Mouse (Mus musculus) heart, embryonic 13.5 days (tissue): ENCODE data around the gene Ubald1. TPM values are rescaled to one million over a fixed set of nuclear protein-coding genes. Genes with fewer than 3 reads are reported as not detected.

Experiments
- ATAC-seq: fragments of 200-750 bp; cut with Nextera tagmentation; 2 replicates; pipeline ENCODE4 v1.8.0; 2017; ENCODE audit warnings: moderate TSS enrichment; ENCODE audit not compliant: insufficient number of reproducible peaks, low FRiP score, low TSS enrichment; ENCODE audit errors: extremely low read depth
- H3K27ac ChIP-seq: fragments of 300-500 bp; sonication (generic); replicated peaks from 2 replicates; pipeline ENCODE4 v1.5.1; 2015; ENCODE audit warnings: moderate library complexity, mild to moderate bottlenecking, inconsistent platforms
- H3K27me3 ChIP-seq: fragments of 300-500 bp; sonication (generic); replicated peaks from 2 replicates; pipeline ENCODE4 v1.6.1; 2015; ENCODE audit warnings: mild to moderate bottlenecking, inconsistent platforms
- H3K36me3 ChIP-seq: fragments of 300-500 bp; sonication (generic); 2 replicates; pipeline ENCODE4 v1.6.1; 2015; ENCODE audit warnings: mild to moderate bottlenecking, inconsistent platforms
- H3K4me1 ChIP-seq: fragments of 300-500 bp; sonication (generic); 2 replicates; pipeline ENCODE4 v1.6.1; 2015; ENCODE audit warnings: inconsistent platforms
- H3K4me2 ChIP-seq: fragments of 300-500 bp; sonication (generic); 2 replicates; pipeline ENCODE4 v1.6.1; 2015; ENCODE audit warnings: inconsistent platforms, mild to moderate bottlenecking, moderate library complexity
- H3K4me3 ChIP-seq: fragments of 300-500 bp; sonication (generic); 2 replicates; pipeline ENCODE4 v1.5.1; 2015; ENCODE audit warnings: moderate library complexity, mild to moderate bottlenecking, inconsistent platforms
- H3K9ac ChIP-seq: fragments of 300-500 bp; sonication (generic); 2 replicates; pipeline ENCODE4 v1.6.1; 2015; ENCODE audit warnings: inconsistent platforms, mild to moderate bottlenecking, moderate library complexity
- H3K9me3 ChIP-seq: fragments of 300-500 bp; sonication (generic); 2 replicates; pipeline ENCODE4 v1.6.1; 2016; ENCODE audit warnings: inconsistent platforms
- WGBS: fragments of 180-500 bp; shearing (Covaris S2); methylation state at CpG from one replicate; pipeline ENCODE4 v1.1.7; 2015; ENCODE audit warnings: mixed read lengths; 5-methylcytosine and 5-hydroxymethylcytosine counted together
- polyA plus RNA-seq: library from polyadenylated mRNA; unstranded; fragments of >200 nt; fragmentation: Nextera tagmentation; extraction: Ambion mirVana; gene quantifications from 2 replicates; pipeline ENCODE4 v1.2.1, GENCODE M21; 2015

Gene Ubald1
- polyA plus RNA-seq, 1 experiment from 2014 or later = 26.6 TPM

DNA sequence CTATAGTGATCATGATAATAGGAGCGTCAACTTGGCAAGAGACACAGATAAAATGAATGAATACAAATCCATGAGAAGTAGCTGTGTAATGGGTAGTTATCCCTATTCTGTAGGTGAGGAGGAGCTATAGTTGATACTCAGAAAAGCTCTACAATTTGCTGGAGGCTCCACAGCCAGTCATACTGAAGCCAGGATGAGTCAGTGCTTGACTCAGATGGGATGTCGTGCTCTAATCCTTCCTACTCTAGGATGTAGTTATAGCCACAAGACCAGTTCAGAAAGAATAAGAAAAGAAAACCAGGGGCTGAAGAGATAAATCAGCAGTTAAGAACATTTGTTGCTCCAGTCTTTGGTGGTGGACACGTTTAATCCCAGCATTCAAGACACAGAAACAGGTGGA lies 42.5 kb downstream of the Ubald1 start:
- no peak for ATAC-seq

DNA sequence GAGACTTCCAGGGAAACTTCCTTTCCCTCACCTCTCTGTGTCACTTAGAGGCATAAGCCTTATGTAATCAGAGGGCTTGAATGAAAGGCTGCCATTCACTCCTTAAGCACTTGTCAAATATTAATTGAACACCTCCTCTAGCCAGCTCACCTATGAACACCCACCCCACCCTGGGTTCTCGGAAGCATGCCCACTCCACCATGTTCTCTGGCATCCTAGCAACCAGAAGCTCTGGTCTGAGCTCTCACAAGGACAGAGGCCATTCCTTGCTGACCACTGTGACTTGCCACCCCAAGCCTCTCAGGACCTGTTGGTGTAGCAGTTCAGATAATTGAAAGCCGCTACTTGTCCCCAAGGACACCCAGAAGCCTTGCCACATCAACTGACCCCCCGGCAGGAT lies 44.9 kb downstream of the Ubald1 start, which contains the start of gene 4930562C15Rik:
4930562C15Rik (plus strand) TSS at position 226 of the 400 bp plus-strand sequence.
- Histone ChIP-seq H3K4me3 (no peak within 1 kb of the TSS), H3K36me3 (no peaks in the 10 kb centered on the region), H3K9ac (no peak within 1 kb of the TSS), H3K9me3 (no peaks in the 10 kb centered on the region), H3K4me2 (no peak within 1 kb of the TSS), H3K4me1 (peaks cover 5% of the 10 kb centered on the region; the same call in 1 of the 2 replicates), H3K27ac (no peak within 1 kb of the TSS), H3K27me3 (peaks cover 4% of the 10 kb centered on the region; the same call in 1 of the 2 replicates)
- ATAC-seq = no peak
- 74% methylated on average over 3 of the region's 3 CpGs for WGBS

More for the DNA sequence above, 42.5 kb downstream of the Ubald1 start:
- Histone ChIP-seq H3K4me3 (no peak overlapping the region), H3K4me2 (no peak overlapping the region), H3K9me3 (no peaks in the 10 kb centered on the region), H3K36me3 (no peaks in the 10 kb centered on the region), H3K4me1 (no peaks in the 10 kb centered on the region), H3K27ac (no peak overlapping the region), H3K9ac (no peak overlapping the region), H3K27me3 (peaks cover 4% of the 10 kb centered on the region; the same call in 1 of the 2 replicates)
- WGBS = 68% methylated on average over 3 of the region's 3 CpGs

DNA sequence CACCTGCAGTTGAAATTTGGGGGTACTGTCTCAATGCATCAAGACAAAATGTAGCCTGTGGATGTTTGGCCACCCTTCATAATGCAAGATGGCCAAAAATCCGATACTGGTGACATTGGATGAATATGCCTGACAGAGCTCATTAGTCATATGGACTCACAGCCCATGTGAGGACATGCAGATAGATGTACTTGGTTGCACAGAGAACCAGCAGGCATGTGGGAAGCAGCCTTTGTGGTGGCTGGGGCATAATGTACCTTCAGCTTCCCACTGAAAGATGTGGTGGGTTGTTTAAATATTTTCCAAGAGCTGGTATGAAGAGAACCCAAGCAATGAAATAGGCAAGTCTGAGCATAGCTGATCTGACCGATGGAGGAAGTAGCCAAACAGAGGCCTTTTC lies 46.3 kb downstream of the Ubald1 start:
- Histone ChIP-seq H3K36me3 (no peaks in the 10 kb centered on the region), H3K9ac (no peak overlapping the region), H3K4me1 (peaks cover 5% of the 10 kb centered on the region; the same call in 1 of the 2 replicates), H3K4me2 (no peak overlapping the region), H3K4me3 (no peak overlapping the region), H3K27ac (no peak overlapping the region), H3K9me3 (no peaks in the 10 kb centered on the region), H3K27me3 (peaks cover 4% of the 10 kb centered on the region; the same call in 1 of the 2 replicates)
- WGBS = 65% methylated on average over 2 of the region's 2 CpGs
- ATAC-seq = no peak

DNA sequence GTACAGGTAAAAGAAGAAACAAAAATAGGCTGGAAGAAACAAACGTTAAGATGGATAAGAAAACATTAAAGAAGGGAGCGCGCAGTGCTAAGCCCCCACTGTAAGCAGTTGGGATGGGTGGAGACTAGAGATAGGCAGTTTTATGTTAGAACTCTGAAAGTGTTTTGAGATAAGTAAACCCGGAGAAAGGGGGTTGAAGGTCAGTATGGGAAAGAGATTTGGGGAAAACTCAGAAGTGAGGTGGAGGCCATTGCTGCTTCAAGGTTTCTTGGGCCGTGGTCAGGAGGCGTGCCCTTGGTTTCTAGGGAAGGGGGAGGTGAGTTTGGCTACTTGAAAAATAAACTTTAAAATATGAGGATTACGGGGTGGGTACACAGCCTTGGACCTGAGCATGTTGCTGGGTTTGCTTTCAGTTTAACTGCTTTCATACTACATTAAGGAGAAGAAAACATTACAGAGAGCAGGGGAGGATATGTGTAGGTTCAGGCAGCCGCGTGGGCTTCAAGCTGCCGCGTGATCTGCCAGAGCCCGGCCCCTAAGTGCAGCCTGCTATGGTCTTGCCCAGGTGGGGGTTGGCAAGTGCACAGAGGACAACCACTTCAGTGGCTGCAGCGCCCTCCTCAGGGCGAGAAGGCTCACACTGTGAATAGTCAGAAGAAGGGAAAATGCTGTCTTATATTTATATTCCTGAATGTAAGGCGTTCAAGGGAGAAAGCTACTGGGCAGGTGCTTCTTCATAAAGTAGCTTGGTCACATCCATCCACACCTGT lies 48.3 kb downstream of the Ubald1 start:
- peaks cover 4% of the 10 kb centered on the region; the same call in 1 of the 2 replicates for H3K27me3 ChIP-seq
- peaks cover 5% of the 10 kb centered on the region; the same call in 1 of the 2 replicates for H3K4me1 ChIP-seq
- no peaks in the 10 kb centered on the region for H3K9me3 ChIP-seq
- 59% methylated on average over 15 of the region's 15 CpGs for WGBS
- ATAC-seq = no peak
- no peak overlapping the region for H3K4me2 ChIP-seq
- H3K4me3 ChIP-seq = no peak overlapping the region
- H3K9ac ChIP-seq = no peak overlapping the region
- H3K27ac ChIP-seq = no peak overlapping the region
- no peaks in the 10 kb centered on the region for H3K36me3 ChIP-seq

DNA sequence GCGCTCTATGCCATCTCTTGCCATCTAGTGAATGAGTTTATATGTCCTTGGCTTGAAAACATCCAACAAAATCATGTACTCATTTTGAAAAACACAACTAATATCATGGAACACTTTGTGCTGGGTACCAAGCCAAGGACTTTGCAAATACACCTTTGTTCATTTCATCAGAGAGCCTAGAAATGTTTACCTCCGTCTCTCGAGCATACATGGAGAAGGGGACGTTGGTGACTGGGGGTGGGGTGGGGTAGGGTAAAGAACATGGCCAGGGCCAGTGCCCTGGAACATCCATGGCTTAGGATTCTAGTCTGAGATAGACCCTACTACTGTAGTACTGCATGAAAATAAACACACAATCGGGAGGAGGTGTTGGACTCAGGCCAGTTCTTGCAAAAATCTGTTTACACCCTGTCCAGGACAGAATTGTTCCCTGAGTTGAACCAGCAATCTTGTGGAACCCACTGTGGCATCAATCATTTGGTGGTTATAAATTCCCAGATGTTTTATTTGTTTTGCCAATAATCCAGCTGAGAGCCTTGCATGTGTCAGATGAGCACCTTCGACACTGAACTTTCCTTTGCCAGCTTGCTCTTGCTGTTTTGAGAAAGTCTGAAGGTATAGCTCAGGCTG lies 50.7 kb downstream of the Ubald1 start:
- Histone ChIP-seq H3K4me3 (no peak overlapping the region), H3K36me3 (no peaks in the 10 kb centered on the region), H3K9me3 (no peaks in the 10 kb centered on the region), H3K27me3 (peaks cover 4% of the 10 kb centered on the region; the same call in 1 of the 2 replicates), H3K4me2 (no peak overlapping the region), H3K4me1 (peaks cover 5% of the 10 kb centered on the region; the same call in 1 of the 2 replicates), H3K27ac (no peak overlapping the region), H3K9ac (no peak overlapping the region)
- 75% methylated on average over 6 of the region's 6 CpGs for WGBS
- ATAC-seq = no peak

DNA sequence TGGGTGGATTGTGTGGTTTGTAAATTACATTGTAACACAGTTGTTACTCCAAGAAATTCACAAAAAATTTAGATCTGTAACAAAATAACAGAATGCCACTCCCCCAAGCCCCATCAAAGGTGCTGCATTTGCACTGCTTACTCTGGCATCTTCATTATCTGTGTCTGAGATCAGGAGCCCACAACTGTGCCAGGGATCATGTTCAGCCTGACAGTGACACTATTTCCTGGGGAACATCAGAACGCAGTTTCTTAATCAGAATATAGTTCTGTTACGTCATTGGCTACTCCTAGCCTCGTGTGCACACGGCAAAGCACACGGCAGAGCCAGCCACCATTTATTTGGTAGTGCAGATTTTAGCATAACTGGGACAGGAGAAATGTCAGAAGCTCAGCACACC lies 52.5 kb downstream of the Ubald1 start:
- no peaks in the 10 kb centered on the region for H3K36me3 ChIP-seq
- no peak for ATAC-seq
- 90% methylated on average over 5 of the region's 5 CpGs for WGBS
- peaks cover 5% of the 10 kb centered on the region; the same call in 1 of the 2 replicates for H3K4me1 ChIP-seq
- H3K4me2 ChIP-seq = no peak overlapping the region
- H3K27me3 ChIP-seq = no peaks in the 10 kb centered on the region
- no peaks in the 10 kb centered on the region for H3K9me3 ChIP-seq
- H3K4me3 ChIP-seq = no peak overlapping the region
- H3K27ac ChIP-seq = no peak overlapping the region
- H3K9ac ChIP-seq = no peak overlapping the region

Other genes with a start within 250 kb of the Ubald1 start
- 15.2 and 15.8 TPM in 2 replicates for gene Vasn, start 240.4 kb downstream of the Ubald1 start, polyA plus RNA-seq
- 65.6 and 72.5 TPM in 2 replicates for gene Dnaja3, start 240.3 kb downstream of the Ubald1 start, polyA plus RNA-seq
- gene Coro7, start 200.5 kb downstream of the Ubald1 start, polyA plus RNA-seq = 15.2 and 16.9 TPM in 2 replicates
- gene Nmral1, start 161.0 kb downstream of the Ubald1 start, polyA plus RNA-seq = 37.2 and 38.6 TPM in 2 replicates
- gene Hmox2, start 154.0 kb downstream of the Ubald1 start, polyA plus RNA-seq = 92.8 and 96.0 TPM in 2 replicates
- 120 and 128 TPM in 2 replicates for gene Cdip1, start 90.0 kb downstream of the Ubald1 start, polyA plus RNA-seq
- gene 4930562C15Rik, start 44.9 kb downstream of the Ubald1 start, polyA plus RNA-seq = 0.15 and 0.32 TPM in 2 replicates
- 107 TPM in 2 replicates for gene Mgrn1, start 5.9 kb upstream of the Ubald1 start, polyA plus RNA-seq
- gene Nudt16l1, start 58.4 kb upstream of the Ubald1 start, polyA plus RNA-seq = 105 and 113 TPM in 2 replicates
- 31.8 and 32.3 TPM in 2 replicates for gene Anks3, start 83.9 kb upstream of the Ubald1 start, polyA plus RNA-seq
- gene Sept12, start 117.5 kb upstream of the Ubald1 start, polyA plus RNA-seq = not detected in 2 replicates
- gene Smim22, start 127.0 kb upstream of the Ubald1 start, polyA plus RNA-seq = 3.8 and 4.4 TPM in 2 replicates
- 50.1 and 56.2 TPM in 2 replicates for gene Rogdi, start 133.2 kb upstream of the Ubald1 start, polyA plus RNA-seq
- gene Glyr1, start 169.5 kb upstream of the Ubald1 start, polyA plus RNA-seq = 88.7 and 93.1 TPM in 2 replicates
- gene Ubn1, start 169.7 kb upstream of the Ubald1 start, polyA plus RNA-seq = 11.2 and 12.1 TPM in 2 replicates